Mouse (Mus musculus): ENCODE measurements around the gene Stard9. TPM values are rescaled to one million over a fixed set of nuclear protein-coding genes. Genes with fewer than 3 reads are reported as not detected.
A peak's percentile ranks its signal among the peaks of the same experiment; 100 is the strongest.
"Not testable (repeated sequence)": the region's sequence is repeated elsewhere in the genome, so short reads cannot be mapped to it uniquely, and the experiment has no call there.

Stard9 gene
- total and polyA plus RNA-seq, 2 experiments from 2014 or later = 1.8 to 11.8 TPM

GRCm38 (mm10) chr2:120663491-120664154, 34.7 kb downstream of the Stard9 start:
- DNase-seq = peak; percentile 17
- no peaks in the 10 kb centered on the region for H3K27me3 ChIP-seq (ENCODE audit: insufficient read depth, low read length)
- H3K4me2 ChIP-seq (ENCODE audit: low read depth) = no peak overlapping the region
- H3K9me3 ChIP-seq (ENCODE audit: low read length) = no peaks in the 10 kb centered on the region
- peak; percentile 29; the same call in 1 of the 2 replicates for ATAC-seq
- H3K4me3 ChIP-seq (ENCODE audit: low read depth, low read length) = no peak overlapping the region
- H3K4me1 ChIP-seq (ENCODE audit: insufficient read depth) = no peaks in the 10 kb centered on the region
- TF ChIP-seq CTCF (IDR thresholded peaks at IDR 0.05; ENCODE audit: low read depth) = no peak
- 72% methylated on average over 3 of the region's 3 CpGs for WGBS
- H3K9ac ChIP-seq = no peak overlapping the region
- no peak overlapping the region for H3K27ac ChIP-seq (ENCODE audit: low read depth, low read length)
- no peaks in the 10 kb centered on the region for H3K36me3 ChIP-seq (ENCODE audit: insufficient read depth)

- Histone ChIP-seq H3K36me3 (ENCODE audit: insufficient read depth) (no peaks in the 10 kb centered on the region), H3K27me3 (ENCODE audit: insufficient read depth, low read length) (no peaks in the 10 kb centered on the region), H3K9ac (no peak overlapping the region), H3K4me1 (ENCODE audit: insufficient read depth) (no peaks in the 10 kb centered on the region), H3K4me3 (ENCODE audit: low read depth, low read length) (no peak overlapping the region), H3K9me3 (ENCODE audit: low read length) (no peaks in the 10 kb centered on the region), H3K27ac (ENCODE audit: low read depth, low read length) (no peak overlapping the region), H3K4me2 (ENCODE audit: low read depth) (no peak overlapping the region)
- no peak for TF ChIP-seq CTCF (IDR thresholded peaks at IDR 0.05; ENCODE audit: low read depth)
- no peak for DNase-seq
- ATAC-seq = no peak
- WGBS = 79% methylated on average over 2 of the region's 2 CpGs
Measured at GRCm38 (mm10) chr2:120667446-120667845, 38.5 kb downstream of the Stard9 start.

GRCm38 (mm10) chr2:120670253-120670652, 41.3 kb downstream of the Stard9 start:
- no peak overlapping the region for H3K4me2 ChIP-seq (ENCODE audit: low read depth)
- H3K4me3 ChIP-seq (ENCODE audit: low read depth, low read length) = no peak overlapping the region
- H3K9me3 ChIP-seq (ENCODE audit: low read length) = no peaks in the 10 kb centered on the region
- H3K27ac ChIP-seq (ENCODE audit: low read depth, low read length) = no peak overlapping the region
- TF ChIP-seq CTCF (IDR thresholded peaks at IDR 0.05; ENCODE audit: low read depth) = peak; percentile 67
- H3K4me1 ChIP-seq (ENCODE audit: insufficient read depth) = no peaks in the 10 kb centered on the region
- 61% methylated on average over 2 of the region's 2 CpGs for WGBS
- no peak overlapping the region for H3K9ac ChIP-seq
- ATAC-seq (peak; percentile 27; the same call in 1 of the 2 replicates), DNase-seq (peak; percentile 51)
- no peaks in the 10 kb centered on the region for H3K27me3 ChIP-seq (ENCODE audit: insufficient read depth, low read length)
- no peaks in the 10 kb centered on the region for H3K36me3 ChIP-seq (ENCODE audit: insufficient read depth)

- not testable (repeated sequence) for H3K9me3 ChIP-seq (ENCODE audit: low read length); DNase-seq; H3K9ac ChIP-seq; H3K27ac ChIP-seq (ENCODE audit: low read depth, low read length); H3K27me3 ChIP-seq (ENCODE audit: insufficient read depth, low read length); H3K4me2 ChIP-seq (ENCODE audit: low read depth); ATAC-seq; H3K36me3 ChIP-seq (ENCODE audit: insufficient read depth); H3K4me3 ChIP-seq (ENCODE audit: low read depth, low read length); H3K4me1 ChIP-seq (ENCODE audit: insufficient read depth)
- 85% methylated on average over 7 of the region's 7 CpGs for WGBS
Measured at GRCm38 (mm10) chr2:120681151-120681550, 52.2 kb downstream of the Stard9 start.

GRCm38 (mm10) chr2:120697767-120698166, 68.8 kb downstream of the Stard9 start:
- ATAC-seq (no peak), DNase-seq (no peak)
- WGBS = 85% methylated on average over 5 of the region's 5 CpGs

GRCm38 (mm10) chr2:120700379-120700885, 71.5 kb downstream of the Stard9 start:
- Histone ChIP-seq H3K36me3 (ENCODE audit: insufficient read depth) (peaks cover 14% of the 10 kb centered on the region; the same call in 1 of the 2 replicates), H3K27ac (ENCODE audit: low read depth, low read length) (no peak overlapping the region), H3K4me2 (ENCODE audit: low read depth) (no peak overlapping the region), H3K4me3 (ENCODE audit: low read depth, low read length) (no peak overlapping the region), H3K9ac (no peak overlapping the region), H3K27me3 (ENCODE audit: insufficient read depth, low read length) (no peaks in the 10 kb centered on the region), H3K4me1 (ENCODE audit: insufficient read depth) (no peaks in the 10 kb centered on the region), H3K9me3 (ENCODE audit: low read length) (no peaks in the 10 kb centered on the region)
- 94% methylated on average over 3 of the region's 3 CpGs for WGBS
- no peak for TF ChIP-seq CTCF (IDR thresholded peaks at IDR 0.05; ENCODE audit: low read depth)
- DNase-seq (no peak), ATAC-seq (no peak)

More at GRCm38 (mm10) chr2:120697767-120698166, 68.8 kb downstream of the Stard9 start:
- Histone ChIP-seq H3K4me1 (ENCODE audit: insufficient read depth) (no peaks in the 10 kb centered on the region), H3K27ac (ENCODE audit: low read depth, low read length) (no peak overlapping the region), H3K9me3 (ENCODE audit: low read length) (no peaks in the 10 kb centered on the region), H3K27me3 (ENCODE audit: insufficient read depth, low read length) (no peaks in the 10 kb centered on the region), H3K4me3 (ENCODE audit: low read depth, low read length) (no peak overlapping the region), H3K36me3 (ENCODE audit: insufficient read depth) (peaks cover 18% of the 10 kb centered on the region; the same call in 1 of the 2 replicates), H3K9ac (no peak overlapping the region), H3K4me2 (ENCODE audit: low read depth) (no peak overlapping the region)
- no peak for TF ChIP-seq CTCF (IDR thresholded peaks at IDR 0.05; ENCODE audit: low read depth)

GRCm38 (mm10) chr2:120702675-120703074, 73.8 kb downstream of the Stard9 start:
- Histone ChIP-seq H3K9me3 (ENCODE audit: low read length) (no peaks in the 10 kb centered on the region), H3K27me3 (ENCODE audit: insufficient read depth, low read length) (no peaks in the 10 kb centered on the region), H3K9ac (no peak overlapping the region), H3K4me1 (ENCODE audit: insufficient read depth) (no peaks in the 10 kb centered on the region), H3K4me3 (ENCODE audit: low read depth, low read length) (no peak overlapping the region), H3K36me3 (ENCODE audit: insufficient read depth) (0 out of 2 replicates have a peak, but pooled peaks cover 9% of the 10 kb centered on the region), H3K27ac (ENCODE audit: low read depth, low read length) (no peak overlapping the region), H3K4me2 (ENCODE audit: low read depth) (no peak overlapping the region)
- WGBS = 78% methylated on average over 5 of the region's 5 CpGs
- no peak for ATAC-seq
- TF ChIP-seq CTCF (IDR thresholded peaks at IDR 0.05; ENCODE audit: low read depth) = no peak
- DNase-seq = no peak
